In the genomic region with DNA sequence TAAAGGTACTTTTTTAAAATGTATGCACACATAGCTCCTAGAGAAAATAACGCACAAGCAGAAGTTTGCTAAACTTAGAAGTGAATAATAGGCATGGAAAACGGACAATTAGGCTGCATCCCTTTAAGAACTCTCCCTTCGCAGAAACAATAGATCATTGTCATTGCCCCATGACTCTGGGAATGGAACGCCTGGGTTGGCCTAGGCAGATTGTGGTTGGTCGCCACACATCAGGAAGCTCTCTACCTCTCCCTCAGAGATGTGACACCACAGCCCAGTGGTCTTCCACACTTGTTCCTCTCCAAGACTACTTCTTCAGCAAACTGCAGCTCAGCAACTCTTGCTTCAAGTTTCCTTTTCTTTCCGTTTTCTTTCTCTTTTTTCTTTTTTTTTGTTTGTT, we compare ENCODE assay signal across 24 mouse cellular contexts.
DNase-seq lines count a peak whose midpoint lies in the region; ATAC-seq lines count a peak whose summit lies in the region.
"Had no signal": no experiment of that assay in that cellular context is flagged by ENCODE, and none has a peak within 500 bp of the region (broad histone marks: within the 10 kb centered on the region; RNA-seq: fewer than 3 reads in every experiment).

No protein-coding gene starts in this region.

- H3K4me3 ChIP-seq in forebrain, embryonic 14.5 days (ENCODE audit: low read depth, low read length) = no peak overlapping the region
- H3K4me3 ChIP-seq: embryonic facial prominence, embryonic 12.5 days; forebrain, embryonic 15.5 days; heart, embryonic 13.5 days; limb, embryonic 13.5 days; neural tube, embryonic 15.5 days; stomach, embryonic 15.5 days had no signal

- no peak overlapping the region for H3K9ac ChIP-seq in forebrain, embryonic 14.5 days (ENCODE audit: low read length)
- H3K9ac ChIP-seq: embryonic facial prominence, embryonic 12.5 days; forebrain, embryonic 15.5 days; limb, embryonic 13.5 days; neural tube, embryonic 15.5 days; stomach, embryonic 15.5 days had no signal

- no peaks in the 10 kb centered on the region for H3K4me1 ChIP-seq in forebrain, embryonic 14.5 days (ENCODE audit: control insufficient read depth, insufficient read depth, low read length)
- H3K4me1 ChIP-seq: embryonic facial prominence, embryonic 12.5 days; limb, embryonic 13.5 days; stomach, embryonic 15.5 days had no signal

- DNase-seq in embryo, embryonic 10 days (ENCODE audit: low spot score) = peak; percentile 43
- DNase-seq in embryo, embryonic 11 days = no peak
- DNase-seq in layer of hippocampus, adult 9-11 months = peak; percentile 21
- DNase-seq in layer of hippocampus, postnatal 25 days (ENCODE audit: extremely low spot score in 1 of 2, low spot score in 1 of 2) = no peak
- DNase-seq in R1 (ENCODE audit: low read depth, low spot score) = peak; percentile 22
- no peak for DNase-seq in forebrain, embryonic 14.5 days (ENCODE audit: low spot score)
- no peak for DNase-seq in urinary bladder, postnatal 14 days (ENCODE audit: low spot score)
- DNase-seq: adrenal gland, postnatal 10 days; cerebellum, adult 11 months; cerebellum, adult 9-10 months; heart, postnatal 10 days; kidney, adult 18-20 months; lung, postnatal 36 days; midbrain, embryonic 14.5 days had no signal

- H3K36me3 ChIP-seq in forebrain, embryonic 14.5 days (ENCODE audit: control insufficient read depth, insufficient read depth, low read length) = no peaks in the 10 kb centered on the region
- H3K36me3 ChIP-seq: embryonic facial prominence, embryonic 12.5 days; forebrain, embryonic 15.5 days; heart, embryonic 13.5 days; limb, embryonic 13.5 days; neural tube, embryonic 15.5 days; stomach, embryonic 15.5 days had no signal

- no peak overlapping the region for H3K27ac ChIP-seq in forebrain, embryonic 14.5 days (ENCODE audit: low read depth, low read length)
- H3K27ac ChIP-seq: embryonic facial prominence, embryonic 12.5 days; forebrain, embryonic 15.5 days; heart, embryonic 13.5 days; limb, embryonic 13.5 days; neural tube, embryonic 15.5 days; stomach, embryonic 15.5 days had no signal

- peak; percentile 80 for ATAC-seq in granulocyte monocyte progenitor cell, adult 5-6 weeks (replicated peaks; ENCODE audit: poor library complexity, severe bottlenecking)
- no peak for ATAC-seq in forebrain, embryonic 14.5 days
- ATAC-seq: forebrain, embryonic 15.5 days; hindbrain, embryonic 16.5 days had no signal

- no peak overlapping the region for H3K4me2 ChIP-seq in forebrain, embryonic 14.5 days (ENCODE audit: low read length)
- H3K4me2 ChIP-seq: embryonic facial prominence, embryonic 12.5 days; forebrain, embryonic 15.5 days; limb, embryonic 13.5 days; liver, embryonic 11.5 days; neural tube, embryonic 15.5 days; stomach, embryonic 15.5 days had no signal

- H3K9me3 ChIP-seq in forebrain, embryonic 14.5 days (replicated peaks; ENCODE audit: control insufficient read depth, low read length) = no peaks in the 10 kb centered on the region
- H3K9me3 ChIP-seq: embryonic facial prominence, embryonic 12.5 days; forebrain, embryonic 15.5 days; heart, embryonic 13.5 days; neural tube, embryonic 15.5 days; stomach, embryonic 15.5 days had no signal

- H3K27me3 ChIP-seq in forebrain, embryonic 14.5 days (replicated peaks; ENCODE audit: control insufficient read depth, insufficient read depth, low read length) = no peaks in the 10 kb centered on the region
- H3K27me3 ChIP-seq: CH12.LX; embryonic facial prominence, embryonic 12.5 days; forebrain, embryonic 15.5 days; heart, embryonic 13.5 days; limb, embryonic 13.5 days; neural tube, embryonic 15.5 days; stomach, embryonic 15.5 days had no signal

- 36% methylated on average over 6 of the region's 6 CpGs for WGBS in forebrain, embryonic 14.5 days

Comparison
In these comparisons a context has a peak if more than half of its experiments do, and no peak if none do; other contexts are left out.
1. DNase-seq: peak in embryo, embryonic 10 days (single experiment), layer of hippocampus, adult 9-11 months (single experiment) and R1 (single experiment); none in embryo, embryonic 11 days (single experiment), layer of hippocampus, postnatal 25 days (0 of 2), forebrain, embryonic 14.5 days (single experiment) and urinary bladder, postnatal 14 days (single experiment).